Mouse (Mus musculus): ENCODE measurements at regions not wholly inside any gene's neighbourhood (a gene's known extent, or its start where the extent isn't known, plus 50 kb on each side); places are given as distances from the start of the nearest gene placed in this dataset.

- H3K9me3 ChIP-seq (ENCODE audit: control insufficient read depth, low read length): no peaks in the 10 kb centered on the region
- H3K36me3 ChIP-seq (ENCODE audit: control insufficient read depth, insufficient read depth, low read length): no peaks in the 10 kb centered on the region
- H3K9ac ChIP-seq (ENCODE audit: low read length): no peak overlapping the region
- H3K4me1 ChIP-seq (replicated peaks; ENCODE audit: control insufficient read depth, insufficient read depth): no peaks in the 10 kb centered on the region
- no peak overlapping the region for H3K27ac ChIP-seq (replicated peaks)
- no peak overlapping the region for H3K4me2 ChIP-seq (replicated peaks; ENCODE audit: low read depth)
- ATAC-seq (ENCODE audit: low FRiP score, low TSS enrichment): no peak
- no peak for DNase-seq (ENCODE audit: low spot score)
- H3K27me3 ChIP-seq (ENCODE audit: control insufficient read depth, insufficient read depth, low read length): no peaks in the 10 kb centered on the region
- 52% methylated on average over 1 of the region's 1 CpGs for WGBS
- no peak for TF ChIP-seq CTCF (IDR thresholded peaks at IDR 0.05; ENCODE audit: low read depth)
- no peak for TF ChIP-seq EP300 (optimal IDR thresholded peaks at IDR 0.05)
- H3K4me3 ChIP-seq (ENCODE audit: low read depth, low read length): no peak overlapping the region
Observed at GRCm38 (mm10) chr16:52988852-52989397, 535.1 kb upstream of the Alcam start.

DNA sequence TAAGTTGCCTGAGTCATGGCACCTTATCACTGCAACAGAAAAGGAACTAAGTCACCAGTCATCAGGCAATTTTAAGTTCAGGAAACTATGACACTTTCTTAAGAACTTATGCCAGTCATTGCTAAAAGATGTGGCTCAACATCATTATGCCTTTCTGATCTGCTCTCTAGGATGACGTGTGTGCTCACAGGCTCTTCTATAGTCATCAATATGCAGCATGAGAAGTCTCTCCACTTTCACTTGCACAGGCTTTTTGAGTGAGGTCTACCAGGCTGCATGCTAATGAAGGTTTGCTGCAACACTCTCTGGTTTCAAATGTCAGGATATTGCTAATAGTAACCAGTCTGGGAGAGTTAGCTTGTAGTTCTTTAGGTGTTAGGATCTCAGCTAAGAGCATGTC, 530.5 kb upstream of the Alcam start:
- ATAC-seq (ENCODE audit: low FRiP score, low TSS enrichment): no peak
- Histone ChIP-seq H3K4me3 (ENCODE audit: low read depth, low read length) (no peak overlapping the region), H3K27me3 (ENCODE audit: control insufficient read depth, insufficient read depth, low read length) (no peaks in the 10 kb centered on the region), H3K9me3 (ENCODE audit: control insufficient read depth, low read length) (no peaks in the 10 kb centered on the region), H3K4me2 (replicated peaks; ENCODE audit: low read depth) (no peak overlapping the region), H3K4me1 (replicated peaks; ENCODE audit: control insufficient read depth, insufficient read depth) (no peaks in the 10 kb centered on the region), H3K36me3 (ENCODE audit: control insufficient read depth, insufficient read depth, low read length) (no peaks in the 10 kb centered on the region), H3K9ac (ENCODE audit: low read length) (no peak overlapping the region), H3K27ac (replicated peaks) (no peak overlapping the region)
- TF ChIP-seq EP300 (optimal IDR thresholded peaks at IDR 0.05): no peak
- TF ChIP-seq CTCF (IDR thresholded peaks at IDR 0.05; ENCODE audit: low read depth): no peak
- WGBS: 38% methylated on average over 1 of the region's 1 CpGs
- DNase-seq (ENCODE audit: low spot score): no peak

DNA sequence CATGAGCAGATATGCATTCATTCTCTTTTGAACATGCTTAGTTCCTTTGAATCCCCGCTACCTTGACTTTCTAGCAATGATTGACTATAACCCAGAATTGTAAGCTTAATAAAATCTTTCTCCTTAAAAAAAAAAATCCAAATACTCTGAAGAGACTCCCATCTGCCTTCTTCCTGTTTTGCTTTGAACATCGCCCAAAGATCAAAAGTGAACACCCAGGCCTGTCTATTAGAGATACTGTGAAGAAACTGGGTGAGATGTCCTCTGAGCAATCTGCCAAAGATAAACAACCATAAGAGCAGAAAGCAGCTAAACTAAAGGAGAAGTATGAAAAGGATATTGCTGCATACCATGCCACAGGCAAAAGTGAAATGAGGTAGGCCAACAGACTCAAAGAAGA, 527.1 kb upstream of the Alcam start:
- no peak for TF ChIP-seq EP300 (optimal IDR thresholded peaks at IDR 0.05)
- no peak for TF ChIP-seq CTCF (IDR thresholded peaks at IDR 0.05; ENCODE audit: low read depth)
- Histone ChIP-seq H3K27ac (replicated peaks) (no peak overlapping the region), H3K27me3 (ENCODE audit: control insufficient read depth, insufficient read depth, low read length) (no peaks in the 10 kb centered on the region), H3K4me3 (ENCODE audit: low read depth, low read length) (no peak overlapping the region), H3K9me3 (ENCODE audit: control insufficient read depth, low read length) (no peaks in the 10 kb centered on the region), H3K4me2 (replicated peaks; ENCODE audit: low read depth) (no peak overlapping the region), H3K9ac (ENCODE audit: low read length) (no peak overlapping the region), H3K4me1 (replicated peaks; ENCODE audit: control insufficient read depth, insufficient read depth) (no peaks in the 10 kb centered on the region), H3K36me3 (ENCODE audit: control insufficient read depth, insufficient read depth, low read length) (no peaks in the 10 kb centered on the region)
- 92% methylated on average over 2 of the region's 2 CpGs for WGBS
- DNase-seq (ENCODE audit: low spot score) (no peak), ATAC-seq (ENCODE audit: low FRiP score, low TSS enrichment) (no peak)

GRCm38 (mm10) chr16:52972811-52973210, 518.9 kb upstream of the Alcam start:
- Histone ChIP-seq H3K36me3 (ENCODE audit: control insufficient read depth, insufficient read depth, low read length) (no peaks in the 10 kb centered on the region), H3K4me1 (replicated peaks; ENCODE audit: control insufficient read depth, insufficient read depth) (no peaks in the 10 kb centered on the region), H3K4me3 (ENCODE audit: low read depth, low read length) (no peak overlapping the region), H3K4me2 (replicated peaks; ENCODE audit: low read depth) (no peak overlapping the region), H3K27ac (replicated peaks) (no peak overlapping the region), H3K27me3 (ENCODE audit: control insufficient read depth, insufficient read depth, low read length) (no peaks in the 10 kb centered on the region), H3K9me3 (ENCODE audit: control insufficient read depth, low read length) (no peaks in the 10 kb centered on the region), H3K9ac (ENCODE audit: low read length) (no peak overlapping the region)
- TF ChIP-seq EP300 (optimal IDR thresholded peaks at IDR 0.05) (no peak), CTCF (IDR thresholded peaks at IDR 0.05; ENCODE audit: low read depth) (no peak)
- 83% methylated on average over 2 of the region's 2 CpGs for whole genome bisulfite sequencing
- ATAC-seq (ENCODE audit: low FRiP score, low TSS enrichment) (no peak), DNase-seq (ENCODE audit: low spot score) (no peak)

DNA sequence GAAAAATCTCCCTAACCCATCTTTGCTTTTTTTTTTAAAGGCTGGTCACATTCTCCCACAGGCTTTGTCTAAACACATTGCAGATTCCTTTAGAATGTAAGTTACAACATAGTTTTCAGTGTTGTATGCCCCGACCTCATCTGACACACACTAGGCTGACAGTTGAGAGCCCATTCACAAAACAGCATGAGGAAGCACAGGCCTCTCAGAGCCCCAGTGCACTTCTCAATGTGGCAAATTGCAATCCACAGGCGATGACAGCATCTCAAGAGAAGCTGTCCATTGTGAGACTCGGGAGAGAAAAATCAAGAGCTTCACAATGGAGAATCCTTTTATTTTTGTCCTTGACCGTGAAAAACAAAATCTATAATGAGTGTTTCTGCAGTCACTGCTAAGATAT, 493.8 kb upstream of the Alcam start:
- Histone ChIP-seq H3K27ac (replicated peaks) (no peak overlapping the region), H3K4me2 (replicated peaks; ENCODE audit: low read depth) (no peak overlapping the region), H3K9me3 (ENCODE audit: control insufficient read depth, low read length) (no peaks in the 10 kb centered on the region), H3K36me3 (ENCODE audit: control insufficient read depth, insufficient read depth, low read length) (no peaks in the 10 kb centered on the region), H3K27me3 (ENCODE audit: control insufficient read depth, insufficient read depth, low read length) (no peaks in the 10 kb centered on the region), H3K9ac (ENCODE audit: low read length) (no peak overlapping the region), H3K4me3 (ENCODE audit: low read depth, low read length) (no peak overlapping the region), H3K4me1 (replicated peaks; ENCODE audit: control insufficient read depth, insufficient read depth) (no peaks in the 10 kb centered on the region)
- no peak for ATAC-seq (ENCODE audit: low FRiP score, low TSS enrichment)
- WGBS: 72% methylated on average over 4 of the region's 4 CpGs
- TF ChIP-seq EP300 (optimal IDR thresholded peaks at IDR 0.05): no peak
- TF ChIP-seq CTCF (IDR thresholded peaks at IDR 0.05; ENCODE audit: low read depth): no peak
- no peak for DNase-seq (ENCODE audit: low spot score)

DNA sequence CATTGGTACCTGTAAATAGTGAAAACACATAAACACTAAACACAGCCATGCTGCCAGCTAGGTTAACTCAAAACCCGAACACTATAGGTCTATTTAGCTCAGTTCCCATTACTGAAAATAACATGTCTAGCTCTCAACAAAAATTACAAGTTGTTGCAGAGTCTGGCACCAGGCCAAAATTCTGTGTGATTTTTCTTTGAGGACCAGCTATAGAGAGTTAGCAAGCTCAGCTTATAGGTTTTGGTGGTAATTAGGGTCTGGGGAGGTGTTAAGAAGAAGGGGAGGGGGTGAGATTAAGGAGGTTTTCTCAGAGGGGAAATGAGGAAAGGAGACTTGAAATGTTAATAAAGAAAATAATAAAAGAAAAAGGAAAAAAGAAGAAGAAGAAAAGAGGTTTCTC, 480.9 kb upstream of the Alcam start:
- H3K4me2 ChIP-seq (replicated peaks; ENCODE audit: low read depth): no peak overlapping the region
- H3K27me3 ChIP-seq (ENCODE audit: control insufficient read depth, insufficient read depth, low read length): no peaks in the 10 kb centered on the region
- DNase-seq (ENCODE audit: low spot score) (no peak), ATAC-seq (ENCODE audit: low FRiP score, low TSS enrichment) (no peak)
- TF ChIP-seq CTCF (IDR thresholded peaks at IDR 0.05; ENCODE audit: low read depth): no peak
- TF ChIP-seq EP300 (optimal IDR thresholded peaks at IDR 0.05): no peak
- 62% methylated on average over 1 of the region's 1 CpGs for WGBS
- no peaks in the 10 kb centered on the region for H3K9me3 ChIP-seq (ENCODE audit: control insufficient read depth, low read length)
- H3K9ac ChIP-seq (ENCODE audit: low read length): no peak overlapping the region
- H3K4me3 ChIP-seq (ENCODE audit: low read depth, low read length): no peak overlapping the region
- H3K36me3 ChIP-seq (ENCODE audit: control insufficient read depth, insufficient read depth, low read length): no peaks in the 10 kb centered on the region
- no peak overlapping the region for H3K27ac ChIP-seq (replicated peaks)
- no peaks in the 10 kb centered on the region for H3K4me1 ChIP-seq (replicated peaks; ENCODE audit: control insufficient read depth, insufficient read depth)
